Mouse (Mus musculus) brain, embryonic 14.5 days (tissue): ENCODE results near the gene Pcnx.

Experiments used
- CTCF ChIP-seq: fragments of 200-500 bp; IDR thresholded peaks from 2 replicates; pipeline ENCODE4 v1.5.1; 2012; ENCODE audit warnings: inconsistent platforms, mild to moderate bottlenecking, moderate library complexity, borderline replicate concordance; ENCODE audit not compliant: insufficient read depth, insufficient read length; ENCODE audit errors: extremely low read depth
- POLR2A ChIP-seq: fragments of 200-500 bp; IDR thresholded peaks from 2 replicates; pipeline ENCODE4 v1.6.1; 2012; ENCODE audit warnings: mild to moderate bottlenecking, inconsistent platforms, borderline replicate concordance; ENCODE audit not compliant: poor library complexity, insufficient read depth, insufficient read length, severe bottlenecking; ENCODE audit errors: extremely low read depth

DNA sequence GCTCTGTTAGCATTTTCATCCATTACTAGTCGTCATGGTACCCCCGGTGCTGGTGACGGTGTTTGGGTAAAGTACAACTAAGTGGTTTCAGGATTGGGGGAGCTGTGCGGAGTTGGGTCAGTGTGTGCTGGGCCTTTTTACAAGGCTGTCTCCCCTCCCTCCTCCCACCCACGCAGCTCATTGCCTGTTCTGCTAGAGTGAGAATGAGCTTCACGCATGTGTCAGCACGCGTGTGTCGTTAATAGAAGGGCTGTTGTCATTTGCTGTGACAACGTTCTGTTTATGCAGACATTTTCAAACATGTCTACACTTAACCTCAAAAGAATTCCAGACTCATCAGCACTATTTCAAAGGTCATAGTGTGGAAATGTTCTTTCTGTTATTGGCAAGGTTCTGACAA, 60.2 kb downstream of the Pcnx start:
- TF ChIP-seq POLR2A (no peak), CTCF (no peak)
